Mouse (Mus musculus) hindbrain, postnatal 0 days (tissue): ENCODE measurements at regions not wholly inside any gene's neighbourhood (a gene's known extent, or its start where the extent isn't known, plus 50 kb on each side); places are given as distances from the start of the nearest gene placed in this dataset.

Experiments used
- ATAC-seq: fragments of 200-750 bp; cut with Nextera tagmentation; 2 replicates; pipeline ENCODE4 v1.8.0; 2017; ENCODE audit warnings: mild to moderate bottlenecking, moderate TSS enrichment, moderate library complexity
- DNase-seq: peaks from one replicate; pipeline ENCODE4 v3.0.0-alpha.2; 2015; ENCODE audit warnings: low spot score
- H3K27ac ChIP-seq: fragments of 300-500 bp; sonication (generic); 2 replicates; pipeline ENCODE4 v1.5.1; 2014; ENCODE audit warnings: mild to moderate bottlenecking
- H3K27me3 ChIP-seq: fragments of 300-500 bp; sonication (generic); 2 replicates; pipeline ENCODE4 v1.6.1; 2014; ENCODE audit warnings: low read length, mixed read lengths; ENCODE audit not compliant: insufficient read depth
- H3K36me3 ChIP-seq: fragments of 300-500 bp; sonication (generic); 2 replicates; pipeline ENCODE4 v1.6.1; 2014; ENCODE audit warnings: low read length, mixed read lengths; ENCODE audit not compliant: insufficient read depth
- H3K4me1 ChIP-seq: fragments of 300-500 bp; sonication (generic); 2 replicates; pipeline ENCODE4 v1.6.1; 2014; ENCODE audit warnings: antibody characterized with exemption, low read length, mixed read lengths; ENCODE audit not compliant: insufficient read depth
- H3K4me2 ChIP-seq: fragments of 300-500 bp; sonication (generic); 2 replicates; pipeline ENCODE4 v1.6.1; 2014; ENCODE audit warnings: low read depth, mild to moderate bottlenecking, low read length, moderate library complexity, mixed read lengths
- H3K4me3 ChIP-seq: fragments of 300-500 bp; sonication (generic); 2 replicates; pipeline ENCODE4 v1.5.1; 2014; ENCODE audit warnings: low read length
- H3K9ac ChIP-seq: fragments of 300-500 bp; sonication (generic); replicated peaks from 2 replicates; pipeline ENCODE4 v1.6.1; 2014; ENCODE audit warnings: mild to moderate bottlenecking, low read length, moderate library complexity, mixed read lengths
- H3K9me3 ChIP-seq: fragments of 300-500 bp; sonication (generic); 2 replicates; pipeline ENCODE4 v1.6.1; 2016; ENCODE audit warnings: low read length, mixed read lengths
- CTCF ChIP-seq: IDR thresholded peaks from 2 replicates; pipeline ENCODE4 v1.5.1; 2016; ENCODE audit warnings: antibody characterized with exemption, control low read depth, low read depth
- WGBS: fragments of 180-500 bp; shearing (Covaris S2); extraction: QIAGEN DNeasy Blood & Tissue Kit; methylation state at CpG from one replicate; pipeline ENCODE4 v1.1.7; 2014; 5-methylcytosine and 5-hydroxymethylcytosine counted together

DNA sequence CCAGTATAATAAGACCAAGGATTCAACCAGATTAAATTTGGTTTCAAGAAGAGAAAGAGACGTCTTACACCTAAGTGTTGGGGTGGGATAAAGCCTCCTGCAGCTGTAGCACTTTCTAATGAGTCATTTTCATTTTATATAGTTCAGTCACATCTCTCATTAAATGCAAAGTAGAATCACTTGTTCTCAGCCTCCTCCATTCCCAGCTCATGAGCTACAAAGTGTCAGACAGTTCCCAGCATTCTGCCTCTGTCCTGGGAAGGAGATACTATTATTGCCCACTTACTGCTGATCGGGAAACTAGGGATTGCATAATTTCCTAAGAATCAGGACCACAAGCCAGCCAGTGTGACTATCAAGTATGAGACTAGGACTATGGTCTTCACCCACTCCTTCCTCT lies 158.9 kb downstream of the Tph2 start:
- ATAC-seq = no peak
- H3K36me3 ChIP-seq = no peaks in the 10 kb centered on the region
- TF ChIP-seq CTCF = no peak
- no peaks in the 10 kb centered on the region for H3K27me3 ChIP-seq
- no peak for DNase-seq
- no peaks in the 10 kb centered on the region for H3K9me3 ChIP-seq
- H3K4me2 ChIP-seq = no peak overlapping the region
- no peaks in the 10 kb centered on the region for H3K4me1 ChIP-seq
- H3K27ac ChIP-seq = no peak overlapping the region
- no peak overlapping the region for H3K9ac ChIP-seq
- H3K4me3 ChIP-seq = no peak overlapping the region
- WGBS = 74% methylated on average over 2 of the region's 2 CpGs

DNA sequence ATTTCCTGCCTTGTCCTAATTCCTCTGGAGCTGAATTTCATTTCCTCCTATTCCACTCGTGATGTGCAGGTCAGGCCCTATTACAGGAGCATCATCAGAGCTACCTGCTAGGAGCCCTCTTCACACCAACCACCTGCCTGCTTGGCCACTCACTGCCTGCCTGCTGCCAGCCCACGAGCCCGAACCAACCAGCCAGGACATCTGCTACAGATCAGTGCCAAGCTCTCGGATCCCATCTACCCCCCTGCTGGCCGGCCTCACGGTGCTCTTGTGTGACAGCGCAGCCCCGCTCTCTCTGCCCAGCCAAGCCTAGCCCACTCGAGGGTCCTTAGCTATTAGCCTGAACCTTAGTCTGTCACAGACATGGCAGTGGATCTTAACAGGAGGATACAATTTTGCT lies 165.4 kb downstream of the Tph2 start:
- DNase-seq (peak; percentile 60), ATAC-seq (peak; percentile 88)
- Histone ChIP-seq H3K27ac (peak overlapping the region; percentile 41; the same call in 1 of the 2 replicates), H3K27me3 (no peaks in the 10 kb centered on the region), H3K36me3 (no peaks in the 10 kb centered on the region), H3K9ac (no peak overlapping the region), H3K4me3 (no peak overlapping the region), H3K9me3 (no peaks in the 10 kb centered on the region), H3K4me1 (no peaks in the 10 kb centered on the region), H3K4me2 (no peak overlapping the region)
- WGBS = 38% methylated on average over 9 of the region's 9 CpGs
- TF ChIP-seq CTCF = peak; percentile 33

GRCm38 (mm10) chr10:115013491-115014001 lies 171.3 kb downstream of the Tph2 start:
- Histone ChIP-seq H3K4me3 (peak overlapping the region; percentile 14), H3K27me3 (no peaks in the 10 kb centered on the region), H3K9ac (0 out of 2 replicates have a peak overlapping the region, but pooled peaks have one; percentile 30), H3K4me2 (peak overlapping the region; percentile 50), H3K36me3 (no peaks in the 10 kb centered on the region), H3K9me3 (no peaks in the 10 kb centered on the region), H3K4me1 (0 out of 2 replicates have a peak, but pooled peaks cover 5% of the 10 kb centered on the region), H3K27ac (peak overlapping the region; percentile 82)
- DNase-seq = peak; percentile 65
- WGBS = 10% methylated on average over 11 of the region's 11 CpGs
- peak; percentile 77 for ATAC-seq
- TF ChIP-seq CTCF = no peak

DNA sequence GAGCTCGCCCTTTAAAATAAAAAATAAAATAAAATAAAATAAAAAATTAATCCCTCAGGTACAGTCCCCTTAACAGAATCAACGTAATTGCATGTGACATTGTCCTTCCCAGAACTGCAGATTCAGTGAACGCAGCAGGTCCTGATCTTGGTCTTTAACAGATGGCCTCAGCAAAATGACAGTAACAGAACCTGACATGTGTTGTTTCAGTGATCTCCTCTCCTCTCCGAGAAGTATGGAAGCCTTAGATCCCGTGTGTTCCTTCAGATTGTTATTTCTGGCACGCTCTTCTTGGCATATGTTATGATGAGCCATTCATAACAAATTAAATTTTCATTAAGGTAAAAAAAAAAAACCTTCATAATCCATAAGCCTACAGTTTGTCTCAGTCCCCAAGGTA lies 171.9 kb downstream of the Tph2 start:
- DNase-seq = peak; percentile 82
- Histone ChIP-seq H3K27me3 (no peaks in the 10 kb centered on the region), H3K9ac (no peak overlapping the region), H3K4me2 (peak overlapping the region; percentile 50), H3K4me3 (no peak overlapping the region), H3K4me1 (0 out of 2 replicates have a peak, but pooled peaks cover 5% of the 10 kb centered on the region), H3K9me3 (no peaks in the 10 kb centered on the region), H3K27ac (peak overlapping the region; percentile 82), H3K36me3 (no peaks in the 10 kb centered on the region)
- WGBS = 37% methylated on average over 6 of the region's 6 CpGs
- peak; percentile 89 for ATAC-seq
- no peak for TF ChIP-seq CTCF

GRCm38 (mm10) chr10:115012316-115012715 lies 172.5 kb downstream of the Tph2 start:
- H3K4me1 ChIP-seq = 0 out of 2 replicates have a peak, but pooled peaks cover 5% of the 10 kb centered on the region
- no peaks in the 10 kb centered on the region for H3K27me3 ChIP-seq
- no peak overlapping the region for H3K9ac ChIP-seq
- DNase-seq (peak; percentile 5), ATAC-seq (no peak)
- no peak for TF ChIP-seq CTCF
- 41% methylated on average over 7 of the region's 7 CpGs for WGBS
- peak overlapping the region; percentile 82; the same call in 1 of the 2 replicates for H3K27ac ChIP-seq
- H3K36me3 ChIP-seq = no peaks in the 10 kb centered on the region
- H3K4me3 ChIP-seq = no peak overlapping the region
- H3K4me2 ChIP-seq = no peak overlapping the region
- H3K9me3 ChIP-seq = no peaks in the 10 kb centered on the region

- Histone ChIP-seq H3K36me3 (no peaks in the 10 kb centered on the region), H3K27me3 (no peaks in the 10 kb centered on the region), H3K9me3 (no peaks in the 10 kb centered on the region), H3K9ac (no peak overlapping the region), H3K27ac (peak overlapping the region; percentile 82; the same call in 1 of the 2 replicates), H3K4me1 (0 out of 2 replicates have a peak, but pooled peaks cover 5% of the 10 kb centered on the region), H3K4me3 (no peak overlapping the region), H3K4me2 (no peak overlapping the region)
- WGBS = 60% methylated on average over 3 of the region's 3 CpGs
- DNase-seq (no peak), ATAC-seq (peak; percentile 64; the same call in 1 of the 2 replicates)
- TF ChIP-seq CTCF = no peak
These were observed 172.9 kb downstream of the Tph2 start for GRCm38 (mm10) chr10:115011911-115012310.

GRCm38 (mm10) chr10:114996400-114996799 lies 188.4 kb downstream of the Tph2 start:
- Histone ChIP-seq H3K9ac (no peak overlapping the region), H3K36me3 (no peaks in the 10 kb centered on the region), H3K27me3 (no peaks in the 10 kb centered on the region), H3K4me1 (no peaks in the 10 kb centered on the region), H3K9me3 (no peaks in the 10 kb centered on the region), H3K4me3 (no peak overlapping the region), H3K27ac (no peak overlapping the region), H3K4me2 (no peak overlapping the region)
- ATAC-seq (no peak), DNase-seq (no peak)
- no peak for TF ChIP-seq CTCF
- 76% methylated on average over 3 of the region's 3 CpGs for WGBS
